Mouse (Mus musculus) stomach, postnatal 0 days (tissue): Measurements from ENCODE around the gene Fndc10. TPM values are rescaled to one million over a fixed set of nuclear protein-coding genes. Genes with fewer than 3 reads are reported as not detected.

ENCODE experiments used
- ATAC-seq: fragments of 200-750 bp; cut with Nextera tagmentation; 2 replicates; pipeline ENCODE4 v1.8.0; 2017; ENCODE audit not compliant: low FRiP score, low TSS enrichment
- DNase-seq: peaks from one replicate; pipeline ENCODE4 v3.0.0-alpha.2; 2016; ENCODE audit warnings: low spot score
- H3K27ac ChIP-seq: fragments of 300-500 bp; sonication (generic); replicated peaks from 2 replicates; pipeline ENCODE4 v1.5.1; 2014; ENCODE audit warnings: mild to moderate bottlenecking, control low read depth
- H3K27me3 ChIP-seq: fragments of 300-500 bp; sonication (generic); 2 replicates; pipeline ENCODE4 v1.6.1; 2014; ENCODE audit warnings: low read length; ENCODE audit not compliant: control insufficient read depth, insufficient read depth
- H3K36me3 ChIP-seq: fragments of 300-500 bp; sonication (generic); 2 replicates; pipeline ENCODE4 v1.6.1; 2014; ENCODE audit warnings: low read length, mixed read lengths; ENCODE audit not compliant: control insufficient read depth, insufficient read depth
- H3K4me1 ChIP-seq: fragments of 300-500 bp; sonication (generic); replicated peaks from 2 replicates; pipeline ENCODE4 v1.6.1; 2014; ENCODE audit warnings: antibody characterized with exemption; ENCODE audit not compliant: control insufficient read depth, insufficient read depth
- H3K4me2 ChIP-seq: fragments of 300-500 bp; sonication (generic); replicated peaks from 2 replicates; pipeline ENCODE4 v1.6.1; 2014; ENCODE audit warnings: low read depth, mild to moderate bottlenecking, control low read depth, moderate library complexity
- H3K4me3 ChIP-seq: fragments of 300-500 bp; sonication (generic); 2 replicates; pipeline ENCODE4 v1.5.1; 2014; ENCODE audit warnings: low read depth, low read length, control low read depth
- H3K9ac ChIP-seq: fragments of 300-500 bp; sonication (generic); 2 replicates; pipeline ENCODE4 v1.6.1; 2014; ENCODE audit warnings: mild to moderate bottlenecking, low read length, control low read depth, mixed read lengths
- H3K9me3 ChIP-seq: fragments of 300-500 bp; sonication (generic); 2 replicates; pipeline ENCODE4 v1.6.1; 2016; ENCODE audit warnings: low read length; ENCODE audit not compliant: control insufficient read depth
- CTCF ChIP-seq: IDR thresholded peaks from 2 replicates; pipeline ENCODE4 v1.5.1; 2016; ENCODE audit warnings: antibody characterized with exemption, low read depth, mild to moderate bottlenecking, moderate library complexity
- EP300 ChIP-seq: optimal IDR thresholded peaks from 2 replicates; pipeline ENCODE3; 2016; ENCODE audit warnings: antibody characterized with exemption
- WGBS: fragments of 180-500 bp; shearing (Covaris S2); extraction: QIAGEN DNeasy Blood & Tissue Kit; methylation state at CpG from one replicate; pipeline ENCODE4 v1.1.7; 2014; 5-methylcytosine and 5-hydroxymethylcytosine counted together
- polyA plus RNA-seq: library from polyadenylated mRNA; unstranded; fragments of >200 nt; fragmentation: Nextera tagmentation; extraction: Ambion mirVana; gene quantifications from 2 replicates; pipeline ENCODE4 v1.2.1, GENCODE M21; 2015

The Fndc10 gene
- polyA plus RNA-seq, 1 experiment from 2014 or later: 9.6 TPM

GRCm38 (mm10) chr4:155721668-155722083, 27.5 kb downstream of the Fndc10 start:
- Histone ChIP-seq H3K4me3 (no peak overlapping the region), H3K27ac (no peak overlapping the region), H3K27me3 (no peaks in the 10 kb centered on the region), H3K36me3 (peaks cover 2% of the 10 kb centered on the region; the same call in 1 of the 2 replicates), H3K4me1 (no peaks in the 10 kb centered on the region), H3K4me2 (no peak overlapping the region), H3K9me3 (no peaks in the 10 kb centered on the region), H3K9ac (no peak overlapping the region)
- TF ChIP-seq EP300 (no peak), CTCF (peak; percentile 78)
- no peak for DNase-seq
- 56% methylated on average over 4 of the region's 4 CpGs for WGBS
- peak; percentile 49 for ATAC-seq

DNA sequence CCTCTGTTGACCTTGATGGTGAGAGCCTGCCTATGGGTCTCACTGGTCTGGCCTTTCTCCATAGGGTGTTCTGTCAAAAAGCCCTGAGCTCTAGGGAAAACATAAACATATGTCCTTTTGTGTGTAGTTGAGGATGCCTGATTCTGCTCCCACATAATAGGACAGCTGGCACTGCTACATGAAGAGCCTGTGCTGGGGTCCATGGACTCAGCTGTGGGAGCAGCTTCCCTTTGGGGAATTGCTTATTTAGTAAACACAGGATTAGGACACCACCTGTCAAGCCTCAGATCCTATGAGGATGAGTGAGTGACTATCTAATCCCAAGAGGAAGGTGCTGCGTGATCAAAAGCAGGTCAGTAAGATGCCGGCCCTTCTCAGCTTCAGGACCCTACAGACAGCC, 33.9 kb downstream of the Fndc10 start:
- no peak overlapping the region for H3K4me3 ChIP-seq
- TF ChIP-seq CTCF (no peak), EP300 (no peak)

GRCm38 (mm10) chr4:155733267-155733666, 39.1 kb downstream of the Fndc10 start:
- ATAC-seq (no peak), DNase-seq (no peak)
- no peaks in the 10 kb centered on the region for H3K9me3 ChIP-seq
- TF ChIP-seq EP300 (no peak), CTCF (no peak)
- no peak overlapping the region; the same call in 1 of the 2 replicates for H3K4me2 ChIP-seq
- H3K4me1 ChIP-seq: no peaks in the 10 kb centered on the region; the same call in 1 of the 2 replicates
- no peak overlapping the region for H3K27ac ChIP-seq
- WGBS: 89% methylated on average over 10 of the region's 10 CpGs
- H3K36me3 ChIP-seq: peaks cover 2% of the 10 kb centered on the region; the same call in 1 of the 2 replicates
- no peak overlapping the region for H3K4me3 ChIP-seq
- H3K9ac ChIP-seq: no peak overlapping the region; the same call in 1 of the 2 replicates
- H3K27me3 ChIP-seq: no peaks in the 10 kb centered on the region

More for the DNA sequence above, 33.9 kb downstream of the Fndc10 start:
- H3K27ac ChIP-seq: no peak overlapping the region
- no peaks in the 10 kb centered on the region; the same call in 1 of the 2 replicates for H3K36me3 ChIP-seq
- H3K9me3 ChIP-seq: no peaks in the 10 kb centered on the region
- DNase-seq (no peak), ATAC-seq (no peak)
- 67% methylated on average over 2 of the region's 2 CpGs for WGBS
- H3K9ac ChIP-seq: no peak overlapping the region
- H3K4me1 ChIP-seq: no peaks in the 10 kb centered on the region
- no peaks in the 10 kb centered on the region for H3K27me3 ChIP-seq
- no peak overlapping the region for H3K4me2 ChIP-seq

DNA sequence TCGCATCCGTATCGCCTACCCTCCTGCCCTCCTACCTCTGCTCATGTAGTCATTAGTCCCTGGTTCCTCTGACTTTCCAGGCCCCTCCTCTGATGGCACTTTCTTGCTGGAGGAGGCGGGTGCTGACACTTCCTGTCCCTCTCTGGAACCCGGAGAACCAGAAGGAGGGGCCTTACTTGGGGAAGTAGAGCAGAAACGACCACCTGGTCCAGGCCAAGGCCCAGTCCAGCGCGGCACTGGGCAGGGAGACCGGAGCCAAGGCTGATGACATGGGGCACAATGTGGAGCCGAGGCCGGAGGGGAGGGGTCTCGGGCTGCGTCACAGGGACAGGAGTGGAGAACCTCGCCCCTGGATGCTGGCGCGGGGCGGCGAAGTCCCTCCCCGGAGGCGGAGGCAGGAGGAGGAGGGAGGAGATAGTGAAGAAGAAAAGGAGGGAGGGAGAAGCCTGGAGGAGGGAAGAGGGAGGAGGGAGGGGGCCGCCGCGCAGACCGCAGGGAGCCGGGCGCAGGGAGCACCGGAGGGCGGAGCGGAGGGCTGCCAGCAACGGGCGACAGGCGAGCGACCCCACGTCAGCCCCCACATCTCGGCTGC, 40.3 kb downstream of the Fndc10 start, which contains the start of gene Tmem240:
TSS of gene Tmem240 (plus strand) at position 451 of the 592 bp plus-strand sequence.
- Histone ChIP-seq H3K4me3 (peak within 1 kb of the TSS; percentile 68), H3K9me3 (no peaks in the 10 kb centered on the region), H3K36me3 (0 out of 2 replicates have a peak, but pooled peaks cover 2% of the 10 kb centered on the region), H3K9ac (peak within 1 kb of the TSS; percentile 83), H3K4me1 (no peaks in the 10 kb centered on the region; the same call in 1 of the 2 replicates), H3K4me2 (peak within 1 kb of the TSS; percentile 81), H3K27ac (peak within 1 kb of the TSS; percentile 84), H3K27me3 (no peaks in the 10 kb centered on the region)
- WGBS: under 1% methylated on average over 23 of the region's 35 CpGs
- no peak for TF ChIP-seq EP300
- no peak for TF ChIP-seq CTCF
- DNase-seq (peak; percentile 79), ATAC-seq (peak; percentile 86)

DNA sequence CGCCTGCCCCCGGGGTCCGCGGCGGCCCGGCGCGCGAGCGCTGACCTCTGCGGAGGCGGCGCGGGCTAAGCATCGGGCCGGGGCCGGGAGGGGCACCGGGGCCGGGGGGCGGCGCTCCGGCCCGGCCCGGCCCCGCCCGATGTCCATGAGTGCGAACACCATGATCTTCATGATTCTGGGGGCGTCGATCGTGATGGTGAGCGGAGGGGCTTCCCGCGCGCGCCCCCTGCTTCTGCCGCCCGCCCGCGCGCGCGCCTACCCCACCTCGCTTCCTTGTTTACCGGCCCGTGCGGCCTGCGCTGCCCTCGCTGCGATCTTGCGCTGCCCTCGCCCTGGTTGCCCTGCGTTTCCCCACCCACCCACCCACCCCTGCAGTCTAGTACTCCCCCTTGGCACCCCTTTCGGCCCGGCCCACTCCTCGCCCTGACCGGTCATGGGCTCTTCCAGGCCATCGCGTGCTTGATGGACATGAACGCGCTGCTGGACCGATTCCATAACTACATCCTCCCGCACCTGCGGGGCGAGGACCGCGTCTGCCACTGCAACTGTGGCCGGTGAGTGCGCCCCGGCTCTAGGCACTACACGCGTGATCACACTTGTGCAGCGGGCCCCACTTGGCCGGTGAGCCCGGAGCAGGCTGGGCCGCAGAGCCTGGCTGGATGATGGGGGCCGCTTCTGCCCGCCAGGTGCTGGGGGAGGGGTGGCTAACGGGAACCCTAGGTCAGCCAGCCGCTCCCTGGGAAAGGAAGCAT, 41.0 kb downstream of the Fndc10 start:
- DNase-seq: peak; percentile 46
- peak; percentile 75 for ATAC-seq
- under 1% methylated on average over 39 of the region's 79 CpGs for WGBS
- Histone ChIP-seq H3K27me3 (no peaks in the 10 kb centered on the region), H3K27ac (peak overlapping the region; percentile 84), H3K4me1 (no peaks in the 10 kb centered on the region; the same call in 1 of the 2 replicates), H3K4me2 (peak overlapping the region; percentile 81), H3K9me3 (no peaks in the 10 kb centered on the region), H3K9ac (peak overlapping the region; percentile 83), H3K36me3 (0 out of 2 replicates have a peak, but pooled peaks cover 2% of the 10 kb centered on the region), H3K4me3 (peak overlapping the region; percentile 68)
- TF ChIP-seq CTCF: no peak
